Mouse (Mus musculus): ENCODE measurements around the gene Arhgap18.
A peak's percentile ranks its signal among the peaks of the same experiment; 100 is the strongest.
"Not testable (repeated sequence)": the region's sequence is repeated elsewhere in the genome, so short reads cannot be mapped to it uniquely, and the experiment has no call there.

Gene Arhgap18

DNA sequence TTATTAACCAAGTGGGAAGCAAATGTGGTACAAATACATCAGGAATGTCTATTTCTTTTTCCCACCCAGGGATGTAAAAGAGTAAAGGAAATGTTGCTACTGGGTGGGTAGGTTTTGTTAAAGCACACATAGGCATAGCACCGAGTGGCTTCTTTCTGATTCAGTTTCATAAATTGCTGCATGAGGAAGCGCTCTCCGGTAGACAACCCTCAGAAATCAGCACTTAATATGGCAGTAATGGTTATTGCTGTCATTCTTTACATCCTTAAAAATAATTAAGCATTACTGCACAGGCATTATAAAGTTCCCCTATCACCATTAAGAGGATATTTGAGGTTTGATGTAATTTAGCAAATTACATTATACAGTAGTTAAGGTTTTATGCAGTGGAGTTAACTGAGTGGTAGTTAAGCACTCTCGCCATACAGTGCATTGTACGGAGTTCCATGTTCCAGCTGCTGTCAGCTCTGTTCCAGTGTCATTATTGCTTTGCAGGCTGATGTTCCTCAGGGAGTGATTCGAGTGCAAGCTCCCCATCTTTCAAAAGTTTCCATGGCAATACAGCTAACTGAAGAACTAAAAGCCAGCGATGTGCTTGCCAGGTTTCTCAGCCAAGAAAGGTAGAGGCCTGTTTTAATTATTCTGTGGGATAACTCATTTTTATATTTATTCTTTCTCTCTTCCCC is 159.0 kb downstream of the Arhgap18 start:
- no peak for DNase-seq

- DNase-seq: no peak
These were observed 159.6 kb downstream of the Arhgap18 start for GRCm38 (mm10) chr10:26912807-26913206.

- peak; percentile 18 for DNase-seq
These were observed 166.2 kb downstream of the Arhgap18 start for GRCm38 (mm10) chr10:26919307-26919977.

DNA sequence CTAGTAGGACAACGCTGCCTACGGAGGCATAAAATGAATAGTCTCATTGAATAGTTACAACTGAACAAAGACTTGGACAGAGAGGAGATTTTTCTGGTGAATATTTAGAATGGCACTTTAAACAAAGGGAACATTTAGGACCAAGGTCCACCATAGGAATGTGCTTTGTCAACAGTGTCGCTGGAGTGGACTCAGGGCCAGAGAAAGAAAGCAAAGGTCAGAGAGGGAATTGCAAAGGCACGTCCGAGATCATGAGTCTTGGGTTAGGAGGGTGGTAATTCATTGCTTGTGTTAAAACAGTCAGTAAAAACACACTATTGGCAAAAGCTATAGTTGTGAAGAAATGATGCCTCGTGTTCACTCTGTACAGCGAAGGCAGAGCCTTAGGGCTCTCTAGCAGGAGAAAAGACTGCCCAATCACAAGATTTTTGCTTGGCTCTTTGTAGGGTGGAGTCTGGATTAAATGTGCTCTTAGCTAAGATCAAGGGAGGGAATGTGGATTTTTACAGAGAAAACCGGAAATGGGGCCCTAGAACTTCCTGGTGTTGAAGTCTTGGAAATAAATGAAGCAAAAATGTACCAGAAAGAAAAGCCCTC is 167.3 kb downstream of the Arhgap18 start:
- DNase-seq: peak; percentile 78

- DNase-seq: not testable (repeated sequence)
These were observed 182.8 kb downstream of the Arhgap18 start for GRCm38 (mm10) chr10:26936056-26936455.

GRCm38 (mm10) chr10:26938464-26938863 is 185.2 kb downstream of the Arhgap18 start:
- not testable (repeated sequence) for DNase-seq

DNA sequence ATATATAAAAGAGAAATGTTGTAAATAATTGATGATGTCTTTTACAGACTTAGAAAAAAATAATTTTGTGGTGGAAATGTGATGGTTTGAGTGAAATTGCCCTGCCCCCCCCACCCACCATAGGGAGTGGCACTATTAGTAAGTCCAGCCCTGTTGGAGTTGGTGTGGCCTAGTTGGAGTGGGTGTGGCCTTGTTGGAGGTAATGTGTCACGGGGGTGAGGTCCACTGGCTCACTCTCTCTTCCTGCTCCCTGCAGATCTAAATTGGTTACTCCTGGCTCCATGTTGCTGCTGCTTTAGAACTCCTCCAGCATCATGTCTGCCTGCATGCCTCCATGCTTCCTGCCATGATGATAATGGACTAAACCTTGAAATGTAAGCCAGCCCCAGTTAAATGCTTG is 186.3 kb downstream of the Arhgap18 start:
- no peak for DNase-seq

GRCm38 (mm10) chr10:26948331-26948730 is 195.1 kb downstream of the Arhgap18 start:
- no peak for DNase-seq

DNA sequence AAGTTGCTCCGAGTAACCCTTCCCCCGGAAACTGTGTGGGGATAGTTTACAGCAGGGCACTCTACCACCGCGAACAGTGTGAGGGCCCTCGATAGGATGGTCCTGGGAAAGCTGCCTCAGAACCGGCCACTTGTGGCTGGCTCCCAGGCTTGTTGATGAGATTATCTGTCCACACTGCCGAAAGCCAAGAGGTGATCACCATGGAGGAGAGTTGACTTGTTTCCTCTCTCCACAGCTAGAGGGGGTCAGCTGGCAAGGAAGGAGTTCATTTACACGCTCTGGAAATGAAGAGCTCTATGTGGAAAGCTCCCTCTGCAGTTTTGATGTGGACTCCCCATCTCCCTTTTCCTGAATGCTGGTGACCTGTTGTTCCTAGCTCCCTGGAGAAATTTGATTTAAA is 196.4 kb downstream of the Arhgap18 start:
- no peak for DNase-seq

DNA sequence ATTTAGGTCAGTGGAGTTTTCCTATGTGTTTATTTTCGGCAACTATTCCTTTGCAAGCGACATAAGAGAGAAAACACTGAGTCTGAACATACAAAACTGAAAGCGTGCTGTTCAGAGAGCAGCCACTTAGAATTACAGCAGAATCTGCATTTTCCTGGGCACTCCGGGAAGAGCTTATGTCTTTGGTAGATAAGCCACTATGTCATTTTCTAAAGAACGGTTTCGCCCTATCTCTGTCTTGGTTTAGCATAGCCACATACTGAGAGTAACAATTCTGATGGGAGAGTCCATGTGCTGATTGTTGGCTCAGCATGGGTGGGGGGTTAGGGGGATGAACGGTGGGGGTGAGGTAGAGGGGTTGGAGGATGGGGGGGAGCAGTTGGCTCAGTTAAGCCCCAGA is 197.2 kb downstream of the Arhgap18 start:
- DNase-seq: no peak

GRCm38 (mm10) chr10:26958513-26958912 is 205.3 kb downstream of the Arhgap18 start:
- no peak for DNase-seq

All from kidney, adult 11 months (tissue).